Mouse (Mus musculus): ENCODE measurements around the gene Olfr437. TPM values are rescaled to one million over a fixed set of nuclear protein-coding genes. Genes with fewer than 3 reads are reported as not detected.
"Not testable (repeated sequence)": the region's sequence is repeated elsewhere in the genome, so short reads cannot be mapped to it uniquely, and the experiment has no call there.

Olfr437 gene
- polyA plus RNA-seq (2014; fragmentation: Nextera tagmentation; extraction: Ambion mirVana) = not detected in 2 replicates

DNA sequence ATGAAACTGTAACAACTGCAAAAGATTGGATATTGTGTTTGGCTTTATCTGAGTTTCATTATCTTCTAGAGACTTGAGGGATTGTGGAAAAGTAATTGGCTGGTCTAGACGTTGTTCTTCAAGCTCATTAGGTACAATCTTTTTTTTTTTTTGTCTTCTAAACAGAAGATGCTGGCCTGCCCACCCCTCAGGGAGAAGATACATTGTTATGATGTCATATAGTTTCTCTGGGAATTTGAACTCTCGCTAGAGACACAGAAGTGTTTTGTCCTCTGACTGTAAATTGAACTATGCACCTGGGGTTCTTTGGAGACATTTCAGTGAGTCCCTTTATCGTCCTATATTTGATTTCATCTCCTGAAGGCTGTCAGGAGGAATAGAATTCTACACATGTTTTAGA, at the start of gene Olfr437:
Gene Olfr437, plus strand, starts transcription at position 301 of the 400 bp plus-strand sequence.
- Histone ChIP-seq H3K27me3 (replicated peaks; ENCODE audit: control insufficient read depth, insufficient read depth, low read length) (no peaks in the 10 kb centered on the region), H3K4me3 (ENCODE audit: low read depth, low read length) (no peak within 1 kb of the TSS), H3K36me3 (ENCODE audit: control insufficient read depth, insufficient read depth, low read length) (no peaks in the 10 kb centered on the region), H3K9ac (ENCODE audit: low read depth, low read length) (no peak within 1 kb of the TSS), H3K4me2 (no peak within 1 kb of the TSS), H3K27ac (ENCODE audit: low read depth, low read length) (no peak within 1 kb of the TSS), H3K4me1 (replicated peaks; ENCODE audit: control insufficient read depth, insufficient read depth, low read length) (no peaks in the 10 kb centered on the region), H3K9me3 (ENCODE audit: control insufficient read depth, low read length) (no peaks in the 10 kb centered on the region)
- 59% methylated on average over 3 of the region's 3 CpGs for WGBS
- ATAC-seq (replicated peaks; ENCODE audit: low FRiP score) (no peak), DNase-seq (ENCODE audit: low spot score) (no peak)

DNA sequence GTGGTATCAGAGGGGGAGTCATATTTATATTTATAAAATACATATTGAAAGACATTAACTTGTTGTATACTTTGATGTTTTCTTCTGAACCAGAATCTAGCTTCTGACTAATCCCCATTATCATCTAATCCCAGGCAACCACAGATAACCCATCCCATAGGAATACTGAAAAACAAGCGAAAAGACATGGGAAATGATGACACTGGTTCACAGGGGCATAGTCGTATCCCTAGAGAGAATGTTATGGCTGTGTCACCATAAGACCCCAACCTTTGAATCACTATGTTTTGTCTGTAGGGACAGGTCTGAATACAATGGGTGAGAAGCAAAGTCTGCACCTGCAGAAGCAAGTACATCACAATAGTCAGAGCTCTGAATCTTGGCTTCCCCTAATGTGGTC, 16.8 kb upstream of the Olfr437 start, which contains the start of gene Olfr237-ps1:
Gene Olfr237-ps1, plus strand, starts transcription at position 301 of the 400 bp plus-strand sequence.
- not testable (repeated sequence) for H3K9ac ChIP-seq (ENCODE audit: low read depth, low read length); ATAC-seq (replicated peaks; ENCODE audit: low FRiP score); H3K36me3 ChIP-seq (ENCODE audit: control insufficient read depth, insufficient read depth, low read length); DNase-seq (ENCODE audit: low spot score); H3K27me3 ChIP-seq (replicated peaks; ENCODE audit: control insufficient read depth, insufficient read depth, low read length); H3K4me3 ChIP-seq (ENCODE audit: low read depth, low read length); H3K27ac ChIP-seq (ENCODE audit: low read depth, low read length); H3K9me3 ChIP-seq (ENCODE audit: control insufficient read depth, low read length); H3K4me1 ChIP-seq (replicated peaks; ENCODE audit: control insufficient read depth, insufficient read depth, low read length); H3K4me2 ChIP-seq
- 83% methylated on average over 2 of the region's 2 CpGs for WGBS

- Histone ChIP-seq H3K4me2 (no peak overlapping the region), H3K4me3 (ENCODE audit: low read depth, low read length) (no peak overlapping the region), H3K9me3 (ENCODE audit: control insufficient read depth, low read length) (no peaks in the 10 kb centered on the region), H3K27me3 (replicated peaks; ENCODE audit: control insufficient read depth, insufficient read depth, low read length) (no peaks in the 10 kb centered on the region), H3K27ac (ENCODE audit: low read depth, low read length) (no peak overlapping the region), H3K4me1 (replicated peaks; ENCODE audit: control insufficient read depth, insufficient read depth, low read length) (no peaks in the 10 kb centered on the region), H3K9ac (ENCODE audit: low read depth, low read length) (no peak overlapping the region), H3K36me3 (ENCODE audit: control insufficient read depth, insufficient read depth, low read length) (no peaks in the 10 kb centered on the region)
- ATAC-seq (replicated peaks; ENCODE audit: low FRiP score) = no peak
- WGBS = 58% methylated on average over 1 of the region's 1 CpGs
- no peak for DNase-seq (ENCODE audit: low spot score)
Observed at GRCm38 (mm10) chr6:43159502-43159901, 3.6 kb upstream of the Olfr437 start.

DNA sequence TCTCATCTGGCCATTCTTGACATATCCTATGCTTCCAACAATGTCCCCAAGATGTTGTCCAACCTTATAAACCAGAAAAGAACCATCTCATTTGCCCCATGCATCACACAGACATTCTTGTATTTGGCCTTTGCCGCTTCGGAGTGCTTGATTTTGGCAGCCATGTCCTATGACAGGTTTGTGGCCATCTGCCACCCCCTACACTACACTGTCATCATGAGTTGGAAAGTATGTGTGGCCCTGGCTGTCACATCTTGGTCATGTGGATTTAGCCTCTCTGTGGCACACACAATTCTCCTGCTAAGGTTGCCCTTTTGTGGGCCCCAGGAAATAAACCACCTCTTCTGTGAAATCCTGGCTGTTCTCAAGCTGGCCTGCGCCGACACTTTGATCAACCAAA, 4.2 kb downstream of the Olfr437 start:
- H3K9me3 ChIP-seq (ENCODE audit: control insufficient read depth, low read length) = no peaks in the 10 kb centered on the region
- no peak overlapping the region for H3K4me3 ChIP-seq (ENCODE audit: low read depth, low read length)
- no peak overlapping the region for H3K4me2 ChIP-seq
- 89% methylated on average over 4 of the region's 4 CpGs for WGBS
- no peaks in the 10 kb centered on the region for H3K27me3 ChIP-seq (replicated peaks; ENCODE audit: control insufficient read depth, insufficient read depth, low read length)
- DNase-seq (ENCODE audit: low spot score) = no peak
- H3K9ac ChIP-seq (ENCODE audit: low read depth, low read length) = no peak overlapping the region
- no peak for ATAC-seq (replicated peaks; ENCODE audit: low FRiP score)
- H3K4me1 ChIP-seq (replicated peaks; ENCODE audit: control insufficient read depth, insufficient read depth, low read length) = no peaks in the 10 kb centered on the region
- H3K27ac ChIP-seq (ENCODE audit: low read depth, low read length) = no peak overlapping the region
- no peaks in the 10 kb centered on the region for H3K36me3 ChIP-seq (ENCODE audit: control insufficient read depth, insufficient read depth, low read length)

- no peak for ATAC-seq (replicated peaks; ENCODE audit: low FRiP score)
- no peak within 1 kb of the TSS for H3K27ac ChIP-seq (ENCODE audit: low read depth, low read length)
- no peak within 1 kb of the TSS for H3K9ac ChIP-seq (ENCODE audit: low read depth, low read length)
- H3K4me1 ChIP-seq (replicated peaks; ENCODE audit: control insufficient read depth, insufficient read depth, low read length) = no peaks in the 10 kb centered on the region
- H3K36me3 ChIP-seq (ENCODE audit: control insufficient read depth, insufficient read depth, low read length) = no peaks in the 10 kb centered on the region
- H3K4me3 ChIP-seq (ENCODE audit: low read depth, low read length) = no peak within 1 kb of the TSS
- no peak for DNase-seq (ENCODE audit: low spot score)
- 66% methylated on average over 4 of the region's 4 CpGs for WGBS
- H3K9me3 ChIP-seq (ENCODE audit: control insufficient read depth, low read length) = no peaks in the 10 kb centered on the region
- H3K4me2 ChIP-seq = no peak within 1 kb of the TSS
- H3K27me3 ChIP-seq (replicated peaks; ENCODE audit: control insufficient read depth, insufficient read depth, low read length) = no peaks in the 10 kb centered on the region
Observed at GRCm38 (mm10) chr6:43171840-43172239, 8.8 kb downstream of the Olfr437 start, which contains the start of gene Olfr13. Gene Olfr13 (plus strand): TSS chr6:43172140.

GRCm38 (mm10) chr6:43178129-43178528, 15.0 kb downstream of the Olfr437 start:
- no peaks in the 10 kb centered on the region for H3K36me3 ChIP-seq (ENCODE audit: control insufficient read depth, insufficient read depth, low read length)
- WGBS = 62% methylated on average over 1 of the region's 1 CpGs

DNA sequence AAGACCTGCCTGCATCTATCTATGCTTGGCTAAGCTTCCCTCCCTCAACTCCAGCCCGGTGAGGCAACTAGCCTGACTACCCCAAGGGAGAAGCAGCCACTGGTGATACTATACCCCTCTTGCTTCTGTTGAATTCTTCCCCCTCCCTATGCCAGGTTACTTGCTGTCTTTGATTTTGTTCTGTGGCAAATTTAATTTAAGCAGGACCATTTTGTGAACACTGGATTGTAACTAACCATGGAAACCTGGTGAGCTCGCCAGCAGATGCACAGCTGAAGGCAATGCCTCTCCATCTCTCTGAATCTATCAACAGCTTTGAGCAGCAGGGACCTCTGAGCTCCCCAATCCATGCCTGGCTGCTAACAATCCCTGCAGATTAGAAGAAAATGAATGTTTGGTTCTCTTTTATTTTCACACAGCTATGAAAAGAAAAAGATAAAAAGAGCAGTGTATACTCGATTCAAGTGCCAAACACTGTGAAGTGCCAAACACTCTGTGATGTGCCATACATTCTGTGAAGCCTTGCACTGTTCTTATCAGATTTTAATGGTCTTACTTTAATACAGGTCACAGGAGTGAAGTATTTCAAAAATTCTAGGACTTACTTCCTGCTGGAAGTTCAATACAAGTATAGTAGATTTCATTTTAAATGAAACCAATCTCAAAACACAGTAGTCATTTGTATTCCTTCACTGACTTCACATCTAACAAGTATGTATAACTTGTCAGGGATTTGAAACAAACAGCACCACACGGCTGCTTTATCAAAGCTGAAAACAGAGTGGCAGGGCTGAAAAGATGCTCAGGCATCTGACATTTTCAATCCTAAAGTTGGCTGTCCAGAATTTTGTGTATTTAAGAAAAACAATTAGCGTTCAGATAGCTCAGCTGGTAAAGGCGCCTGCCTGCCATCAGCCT, 15.8 kb downstream of the Olfr437 start:
- H3K36me3 ChIP-seq (ENCODE audit: control insufficient read depth, insufficient read depth, low read length) = no peaks in the 10 kb centered on the region
- H3K4me1 ChIP-seq (replicated peaks; ENCODE audit: control insufficient read depth, insufficient read depth, low read length) = no peaks in the 10 kb centered on the region
- 59% methylated on average over 6 of the region's 6 CpGs for WGBS
- H3K9me3 ChIP-seq (ENCODE audit: control insufficient read depth, low read length) = no peaks in the 10 kb centered on the region
- H3K4me3 ChIP-seq (ENCODE audit: low read depth, low read length) = no peak overlapping the region
- H3K9ac ChIP-seq (ENCODE audit: low read depth, low read length) = no peak overlapping the region
- H3K27ac ChIP-seq (ENCODE audit: low read depth, low read length) = no peak overlapping the region
- DNase-seq (ENCODE audit: low spot score) = no peak
- no peaks in the 10 kb centered on the region for H3K27me3 ChIP-seq (replicated peaks; ENCODE audit: control insufficient read depth, insufficient read depth, low read length)
- no peak overlapping the region for H3K4me2 ChIP-seq
- ATAC-seq (replicated peaks; ENCODE audit: low FRiP score) = no peak

More at GRCm38 (mm10) chr6:43178129-43178528, 15.0 kb downstream of the Olfr437 start:
- H3K27me3 ChIP-seq (replicated peaks; ENCODE audit: control insufficient read depth, insufficient read depth, low read length) = no peaks in the 10 kb centered on the region
- no peak for ATAC-seq (replicated peaks; ENCODE audit: low FRiP score)
- H3K4me1 ChIP-seq (replicated peaks; ENCODE audit: control insufficient read depth, insufficient read depth, low read length) = no peaks in the 10 kb centered on the region
- H3K9ac ChIP-seq (ENCODE audit: low read depth, low read length) = no peak overlapping the region
- DNase-seq (ENCODE audit: low spot score) = no peak
- H3K9me3 ChIP-seq (ENCODE audit: control insufficient read depth, low read length) = no peaks in the 10 kb centered on the region
- no peak overlapping the region for H3K27ac ChIP-seq (ENCODE audit: low read depth, low read length)
- no peak overlapping the region for H3K4me2 ChIP-seq
- H3K4me3 ChIP-seq (ENCODE audit: low read depth, low read length) = no peak overlapping the region

DNA sequence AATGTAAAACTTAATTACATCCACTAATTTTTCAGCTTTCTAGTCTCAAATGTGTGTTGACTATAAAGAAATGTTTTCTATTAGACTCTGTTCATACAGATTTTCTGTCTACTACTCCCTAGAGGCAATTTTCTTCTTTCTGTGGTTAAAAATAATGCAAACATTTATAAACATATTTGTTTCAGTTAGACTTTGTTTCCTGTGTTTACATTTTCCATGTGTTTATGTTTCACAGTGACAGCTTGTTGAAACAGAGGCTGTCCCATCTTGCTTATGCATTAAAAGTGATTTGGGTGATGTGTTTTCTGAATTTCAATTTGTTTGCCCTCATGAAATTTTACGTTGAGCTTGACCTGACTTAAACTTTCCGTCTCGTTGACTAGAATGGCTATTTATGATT, 27.9 kb downstream of the Olfr437 start:
- H3K27me3 ChIP-seq (replicated peaks; ENCODE audit: control insufficient read depth, insufficient read depth, low read length) = no peaks in the 10 kb centered on the region
- no peak for ATAC-seq (replicated peaks; ENCODE audit: low FRiP score)

GRCm38 (mm10) chr6:43196781-43197180, 33.7 kb downstream of the Olfr437 start, which contains the start of gene Olfr435:
Gene Olfr435 (plus strand): TSS chr6:43197146.
- H3K4me2 ChIP-seq = no peak within 1 kb of the TSS
- no peaks in the 10 kb centered on the region for H3K27me3 ChIP-seq (replicated peaks; ENCODE audit: control insufficient read depth, insufficient read depth, low read length)
- H3K4me3 ChIP-seq (ENCODE audit: low read depth, low read length) = no peak within 1 kb of the TSS
- ATAC-seq (replicated peaks; ENCODE audit: low FRiP score) (no peak), DNase-seq (ENCODE audit: low spot score) (no peak)
- H3K27ac ChIP-seq (ENCODE audit: low read depth, low read length) = no peak within 1 kb of the TSS
- H3K9ac ChIP-seq (ENCODE audit: low read depth, low read length) = no peak within 1 kb of the TSS
- H3K9me3 ChIP-seq (ENCODE audit: control insufficient read depth, low read length) = no peaks in the 10 kb centered on the region
- H3K4me1 ChIP-seq (replicated peaks; ENCODE audit: control insufficient read depth, insufficient read depth, low read length) = no peaks in the 10 kb centered on the region
- H3K36me3 ChIP-seq (ENCODE audit: control insufficient read depth, insufficient read depth, low read length) = no peaks in the 10 kb centered on the region

More for the DNA sequence above, 27.9 kb downstream of the Olfr437 start:
- Histone ChIP-seq H3K9me3 (ENCODE audit: control insufficient read depth, low read length) (no peaks in the 10 kb centered on the region), H3K9ac (ENCODE audit: low read depth, low read length) (no peak overlapping the region), H3K4me2 (no peak overlapping the region), H3K36me3 (ENCODE audit: control insufficient read depth, insufficient read depth, low read length) (no peaks in the 10 kb centered on the region), H3K4me1 (replicated peaks; ENCODE audit: control insufficient read depth, insufficient read depth, low read length) (no peaks in the 10 kb centered on the region), H3K27ac (ENCODE audit: low read depth, low read length) (no peak overlapping the region), H3K4me3 (ENCODE audit: low read depth, low read length) (no peak overlapping the region)
- DNase-seq (ENCODE audit: low spot score) = no peak
- 71% methylated on average over 3 of the region's 3 CpGs for WGBS
